Mouse (Mus musculus): Measurements from ENCODE around the gene Gfod1.

The Gfod1 gene

GRCm38 (mm10) chr13:43299171-43299570, 4.8 kb downstream of the Gfod1 start:
- no peak for DNase-seq (ENCODE audit: low read depth, low spot score)

GRCm38 (mm10) chr13:43297526-43297925, 6.4 kb downstream of the Gfod1 start:
- DNase-seq (ENCODE audit: low read depth, low spot score), result no peak

- DNase-seq (ENCODE audit: low read depth, low spot score), result no peak
Observed at GRCm38 (mm10) chr13:43296140-43296805, 7.7 kb downstream of the Gfod1 start.

- no peak for DNase-seq (ENCODE audit: low read depth, low spot score)
Observed at GRCm38 (mm10) chr13:43295684-43296083, 8.3 kb downstream of the Gfod1 start.

- DNase-seq (ENCODE audit: low read depth, low spot score), result no peak
Observed at GRCm38 (mm10) chr13:43294957-43295590, 8.9 kb downstream of the Gfod1 start.

GRCm38 (mm10) chr13:43292892-43293291, 11.1 kb downstream of the Gfod1 start:
- no peak for DNase-seq (ENCODE audit: low read depth, low spot score)

GRCm38 (mm10) chr13:43289076-43289475, 14.9 kb downstream of the Gfod1 start:
- no peak for DNase-seq (ENCODE audit: low read depth, low spot score)

GRCm38 (mm10) chr13:43288444-43288843, 15.5 kb downstream of the Gfod1 start:
- DNase-seq (ENCODE audit: low read depth, low spot score), result no peak

GRCm38 (mm10) chr13:43288026-43288425, 15.9 kb downstream of the Gfod1 start:
- DNase-seq (ENCODE audit: low read depth, low spot score), result no peak

- DNase-seq (ENCODE audit: low read depth, low spot score), result no peak
Observed at GRCm38 (mm10) chr13:43286836-43287235, 17.1 kb downstream of the Gfod1 start.

- no peak for DNase-seq (ENCODE audit: low read depth, low spot score)
Observed at GRCm38 (mm10) chr13:43284711-43285151, 19.2 kb downstream of the Gfod1 start.

GRCm38 (mm10) chr13:43273906-43274305, 30.1 kb downstream of the Gfod1 start:
- DNase-seq (ENCODE audit: low read depth, low spot score), result no peak

GRCm38 (mm10) chr13:43272303-43273135, 31.5 kb downstream of the Gfod1 start:
- DNase-seq (ENCODE audit: low read depth, low spot score), result no peak

- no peak for DNase-seq (ENCODE audit: low read depth, low spot score)
Observed at GRCm38 (mm10) chr13:43271481-43271880, 32.5 kb downstream of the Gfod1 start.

- DNase-seq (ENCODE audit: low read depth, low spot score), result no peak
Observed at GRCm38 (mm10) chr13:43270220-43270597, 33.8 kb downstream of the Gfod1 start.

- DNase-seq (ENCODE audit: low read depth, low spot score), result no peak
Observed at GRCm38 (mm10) chr13:43269460-43270219, 34.3 kb downstream of the Gfod1 start.

- no peak for DNase-seq (ENCODE audit: low read depth, low spot score)
Observed at GRCm38 (mm10) chr13:43268539-43269327, 35.2 kb downstream of the Gfod1 start.

- no peak for DNase-seq (ENCODE audit: low read depth, low spot score)
Observed at GRCm38 (mm10) chr13:43267902-43268301, 36.1 kb downstream of the Gfod1 start.

GRCm38 (mm10) chr13:43267216-43267615, 36.8 kb downstream of the Gfod1 start:
- DNase-seq (ENCODE audit: low read depth, low spot score), result no peak

GRCm38 (mm10) chr13:43266333-43266732, 37.6 kb downstream of the Gfod1 start:
- DNase-seq (ENCODE audit: low read depth, low spot score), result no peak

- no peak for DNase-seq (ENCODE audit: low read depth, low spot score)
Observed at GRCm38 (mm10) chr13:43265116-43265515, 38.9 kb downstream of the Gfod1 start.
